Mouse (Mus musculus) R1 (cell line): ENCODE measurements around the gene B430306N03Rik.
"Not testable (repeated sequence)": the region's sequence is repeated elsewhere in the genome, so short reads cannot be mapped to it uniquely, and the experiment has no call there.

ENCODE experiments used
- DNase-seq: peaks from one replicate; pipeline ENCODE4 v3.0.0-alpha.2; 2018; ENCODE audit warnings: low read depth, low spot score

B430306N03Rik gene

DNA sequence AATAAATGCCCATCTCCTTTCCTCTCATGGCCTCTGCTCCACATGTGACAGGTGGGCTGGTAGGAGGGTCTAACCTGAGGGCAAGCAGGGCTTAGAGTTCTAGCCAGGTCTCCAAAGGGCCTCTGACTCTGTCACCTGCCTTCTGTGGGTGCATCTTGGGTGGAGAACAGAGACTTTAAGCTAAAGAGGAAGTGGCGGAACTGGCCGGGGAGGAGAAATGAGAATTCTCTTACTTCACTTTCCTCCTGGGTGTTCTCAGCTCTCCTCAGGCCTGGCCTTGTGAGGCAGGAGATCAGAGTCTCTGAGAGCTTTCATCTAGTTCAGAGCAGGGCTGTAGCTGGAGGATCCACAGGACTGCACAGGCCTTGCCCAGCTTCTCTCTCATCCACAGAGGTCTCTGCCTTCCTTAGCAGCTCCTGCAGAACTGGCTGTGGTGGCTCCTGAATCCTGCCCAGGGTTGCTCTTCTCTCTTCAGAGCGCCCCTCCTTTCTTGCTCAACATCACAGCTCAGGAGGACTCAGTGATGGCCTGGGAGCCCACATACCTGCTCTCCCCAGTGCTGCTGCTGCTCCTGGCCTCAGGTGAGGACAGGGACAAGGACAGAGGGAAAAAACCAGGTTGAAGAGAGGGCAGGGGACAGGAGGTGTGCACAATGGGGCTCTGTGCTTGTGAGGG lies at the start of gene B430306N03Rik:
Gene B430306N03Rik, plus strand, starts transcription at position 237 of the 675 bp plus-strand sequence.
- DNase-seq: not testable (repeated sequence)

GRCm38 (mm10) chr17:48266610-48267304 lies 49.2 kb upstream of the B430306N03Rik start:
- DNase-seq: no peak

DNA sequence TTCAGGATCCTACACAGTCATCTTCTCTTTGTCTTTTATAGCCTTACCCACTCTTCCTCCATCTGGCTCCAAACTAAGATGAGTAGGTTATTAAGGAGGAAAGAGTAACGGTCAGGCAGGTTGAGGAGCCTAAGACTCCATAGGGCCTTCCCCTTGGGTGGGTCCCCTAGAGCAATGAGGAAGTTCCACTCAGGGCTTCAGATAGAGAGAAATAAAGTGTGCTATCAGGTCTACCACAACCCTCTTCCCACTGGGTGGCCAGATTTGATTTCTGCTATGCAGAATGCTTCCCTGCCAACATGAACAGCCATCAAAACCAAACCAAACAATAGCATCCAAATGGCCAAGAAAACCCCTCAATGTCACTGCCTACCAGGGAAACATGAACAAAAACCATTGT lies 48.4 kb upstream of the B430306N03Rik start:
- no peak for DNase-seq

GRCm38 (mm10) chr17:48268276-48268675 lies 47.7 kb upstream of the B430306N03Rik start:
- no peak for DNase-seq

DNA sequence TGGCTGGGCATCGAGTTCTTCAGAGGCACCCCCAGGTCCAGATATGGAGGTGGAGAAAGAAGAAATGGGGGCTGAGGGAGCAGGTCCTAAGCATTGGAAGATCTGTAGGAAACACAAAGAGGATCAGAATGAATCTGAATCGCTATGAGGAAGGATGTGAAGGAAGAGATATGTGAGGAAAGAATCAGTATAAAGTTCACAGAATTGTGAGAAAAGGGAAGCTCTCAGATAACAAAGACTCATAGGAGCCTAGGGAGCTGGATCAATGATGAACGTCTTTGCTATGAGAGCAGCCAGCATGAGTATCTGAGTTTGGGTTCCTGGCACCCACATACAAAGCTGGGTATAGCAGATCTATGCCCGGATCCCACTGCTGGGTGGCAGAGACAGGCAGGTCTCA lies 46.1 kb upstream of the B430306N03Rik start:
- no peak for DNase-seq

DNA sequence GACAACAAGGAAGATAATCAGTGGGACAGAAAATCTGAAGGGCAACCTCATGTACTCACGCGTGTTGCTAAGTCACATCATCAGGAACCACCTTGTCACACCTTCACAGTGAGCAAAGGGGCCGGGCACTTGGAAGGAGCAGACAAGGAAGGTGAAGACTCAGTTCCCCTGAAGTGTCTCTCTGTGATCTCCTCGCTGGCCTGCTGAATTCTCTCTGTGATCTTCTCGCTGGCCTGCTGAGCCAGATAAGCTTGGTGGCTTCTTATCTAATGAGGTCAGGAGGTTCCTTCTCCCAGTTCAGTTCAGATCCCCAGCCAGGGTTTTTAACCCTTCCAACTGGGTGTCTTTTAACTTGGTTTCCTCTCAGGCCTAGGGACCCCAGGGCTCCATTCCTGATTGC lies 43.8 kb upstream of the B430306N03Rik start:
- DNase-seq: no peak

DNA sequence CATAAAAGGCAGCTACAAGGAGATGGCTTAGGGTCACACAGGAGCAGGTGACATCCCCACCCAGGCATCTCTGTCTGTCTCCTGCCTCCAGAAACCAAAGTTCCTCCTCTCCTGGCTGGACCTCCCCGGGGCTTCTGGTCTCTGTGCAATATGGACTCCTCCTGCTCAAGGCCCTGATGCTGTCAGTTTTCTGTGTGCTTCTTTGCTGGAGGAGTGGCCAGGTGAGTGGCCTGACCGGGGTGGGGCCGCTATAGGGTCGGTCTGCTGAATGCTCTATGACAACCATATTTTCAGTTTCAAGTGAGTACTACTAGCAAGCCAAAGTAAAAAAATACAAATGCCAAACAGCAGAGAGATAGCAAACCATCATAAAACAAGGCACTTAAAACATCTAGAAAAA lies 43.3 kb upstream of the B430306N03Rik start:
- DNase-seq: no peak

- DNase-seq: no peak
Observed at GRCm38 (mm10) chr17:48274098-48274497, 41.8 kb upstream of the B430306N03Rik start.

DNA sequence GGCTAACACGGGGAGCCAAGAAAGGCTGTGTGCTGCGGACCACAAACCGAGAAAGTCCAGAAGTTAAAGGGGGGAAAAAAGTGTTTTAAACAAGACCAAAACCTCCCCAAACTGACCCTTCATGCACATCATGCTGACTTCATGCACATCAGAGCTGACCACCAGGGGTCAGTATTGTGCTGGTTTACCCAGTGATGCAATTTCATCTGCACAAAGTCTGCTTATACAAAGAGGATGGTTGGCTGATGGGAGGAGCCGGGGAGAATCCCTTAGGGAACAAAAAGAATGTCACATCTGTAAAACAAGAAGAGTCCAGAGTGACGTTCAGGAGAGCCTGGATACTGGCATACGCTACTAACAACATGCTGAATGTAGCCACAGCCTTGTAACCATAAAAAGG lies 41.1 kb upstream of the B430306N03Rik start:
- peak; percentile 89 for DNase-seq

GRCm38 (mm10) chr17:48275736-48276135 lies 40.2 kb upstream of the B430306N03Rik start:
- peak; percentile 60 for DNase-seq

DNA sequence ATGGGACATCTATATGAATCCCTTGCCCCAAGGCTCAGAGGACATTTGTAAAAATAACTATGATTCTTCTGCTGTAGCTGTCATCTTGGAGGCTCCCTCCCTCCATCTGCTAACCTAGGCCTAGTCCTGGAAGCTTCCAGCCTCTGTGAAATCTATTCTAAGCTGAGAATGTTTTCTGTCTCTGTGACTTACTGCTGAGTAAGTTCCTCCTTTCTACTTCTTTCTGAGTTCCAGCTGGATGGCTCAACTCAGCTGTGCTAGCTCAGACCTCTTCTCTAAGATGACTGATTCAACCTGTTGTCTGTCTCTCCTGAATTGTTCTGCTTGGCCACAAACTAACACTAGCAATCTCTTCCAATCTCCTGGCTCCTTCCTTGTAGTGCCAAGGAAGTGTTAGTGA lies 37.6 kb upstream of the B430306N03Rik start:
- no peak for DNase-seq

- no peak for DNase-seq
Observed at GRCm38 (mm10) chr17:48279002-48279401, 36.9 kb upstream of the B430306N03Rik start.

DNA sequence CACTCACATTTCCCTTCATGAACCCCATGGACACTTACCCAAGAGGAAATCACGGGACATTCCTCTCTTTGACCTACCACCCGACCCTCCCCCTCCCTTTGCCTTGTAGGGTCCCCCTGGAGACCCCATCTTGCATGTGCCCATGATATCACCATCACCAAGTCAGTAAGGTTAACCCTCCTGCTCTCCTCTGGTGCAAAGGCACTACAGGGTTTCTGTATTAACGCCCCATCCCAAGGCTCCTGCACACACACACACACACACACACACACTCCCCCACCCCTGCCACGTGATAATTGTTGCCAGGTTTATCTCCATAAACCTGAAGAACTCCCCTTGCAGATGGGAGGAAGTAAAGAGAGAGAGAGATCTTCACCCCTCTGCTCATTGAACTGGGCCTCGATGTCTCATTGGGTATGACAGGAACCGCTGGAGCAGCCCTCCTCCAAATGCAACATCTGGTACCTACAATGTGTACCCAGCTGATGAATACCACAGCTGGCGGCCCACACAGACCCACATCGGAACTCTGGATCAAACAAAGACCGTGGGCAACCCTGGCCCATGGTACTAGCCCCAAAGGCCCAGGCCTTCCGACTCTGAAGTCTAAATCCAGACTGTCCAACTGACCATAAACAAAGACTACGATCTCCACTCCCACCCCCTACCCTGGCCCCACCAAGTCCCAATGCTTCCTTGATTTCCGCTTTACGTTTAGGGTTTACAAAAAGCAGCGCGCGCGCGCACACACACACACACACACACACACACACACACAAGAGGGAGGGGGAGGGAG lies 34.8 kb upstream of the B430306N03Rik start:
- no peak for DNase-seq

- peak; percentile 60 for DNase-seq
Observed at GRCm38 (mm10) chr17:48281739-48282085, 34.2 kb upstream of the B430306N03Rik start.

DNA sequence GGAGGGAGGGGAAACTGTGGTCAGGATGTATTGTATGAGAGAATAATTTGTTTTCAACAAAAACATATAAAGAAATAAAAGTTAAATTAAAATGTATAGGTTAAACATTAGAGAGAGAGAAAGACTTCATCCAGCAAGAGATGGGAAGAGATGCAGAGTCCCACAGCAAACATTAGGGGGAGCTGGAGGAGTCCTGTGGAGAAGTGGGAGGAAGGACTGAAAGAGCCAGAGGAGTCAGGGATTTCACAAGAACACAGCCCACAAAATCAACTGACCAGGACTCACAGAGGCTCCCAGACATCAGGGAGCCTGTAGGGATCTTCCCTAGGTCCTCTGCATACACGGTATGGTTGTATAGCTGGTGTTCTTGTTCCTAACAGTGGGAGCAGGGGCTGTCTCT lies 29.2 kb upstream of the B430306N03Rik start:
- peak; percentile 63 for DNase-seq

DNA sequence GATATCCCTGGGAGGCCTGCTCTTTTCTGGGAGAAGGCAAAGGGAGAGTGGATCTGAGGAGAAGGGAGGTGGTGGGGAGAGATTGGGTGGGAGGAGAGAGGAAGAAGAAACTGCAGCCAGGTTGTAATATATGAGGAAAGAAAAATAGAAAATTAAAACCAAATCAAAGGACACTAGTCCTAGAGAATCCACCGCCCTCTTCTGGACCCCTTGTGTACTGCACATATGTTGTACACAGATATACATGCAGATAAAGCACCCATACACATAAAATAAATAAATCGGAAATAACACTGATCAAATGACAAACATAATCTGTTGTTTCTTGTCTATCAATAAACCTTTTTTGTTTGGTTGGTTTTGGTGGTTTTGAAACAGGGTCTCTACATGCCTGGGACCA lies 28.7 kb upstream of the B430306N03Rik start:
- peak; percentile 37 for DNase-seq

GRCm38 (mm10) chr17:48293500-48294194 lies 22.3 kb upstream of the B430306N03Rik start:
- no peak for DNase-seq

- DNase-seq: peak; percentile 63
Observed at GRCm38 (mm10) chr17:48299203-48299602, 16.7 kb upstream of the B430306N03Rik start, which contains the start of gene Treml2. Gene Treml2, plus strand, starts transcription at chr17:48299498.

- no peak for DNase-seq
Observed at GRCm38 (mm10) chr17:48299756-48300155, 16.2 kb upstream of the B430306N03Rik start.

GRCm38 (mm10) chr17:48300199-48300598 lies 15.7 kb upstream of the B430306N03Rik start:
- DNase-seq: no peak

DNA sequence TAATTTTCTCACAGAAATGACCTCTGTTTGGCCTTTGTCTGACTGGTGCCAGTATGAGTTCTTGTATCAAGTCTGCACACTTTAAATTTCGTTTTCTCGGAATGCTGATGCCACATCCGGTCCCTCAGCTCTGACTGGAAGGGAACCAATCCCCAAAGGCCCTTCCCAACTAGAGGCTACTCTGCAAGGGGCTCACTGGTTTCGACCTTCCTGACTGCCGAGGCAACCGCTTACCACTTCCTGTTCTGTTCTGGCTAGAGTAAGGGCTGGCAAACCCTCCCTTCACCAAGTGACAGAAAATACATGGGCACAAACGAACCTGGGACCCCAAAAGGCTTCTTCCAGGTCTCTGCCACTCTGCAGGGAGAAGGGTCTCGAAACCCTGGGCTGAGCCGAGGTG lies 15.1 kb upstream of the B430306N03Rik start:
- DNase-seq: no peak

DNA sequence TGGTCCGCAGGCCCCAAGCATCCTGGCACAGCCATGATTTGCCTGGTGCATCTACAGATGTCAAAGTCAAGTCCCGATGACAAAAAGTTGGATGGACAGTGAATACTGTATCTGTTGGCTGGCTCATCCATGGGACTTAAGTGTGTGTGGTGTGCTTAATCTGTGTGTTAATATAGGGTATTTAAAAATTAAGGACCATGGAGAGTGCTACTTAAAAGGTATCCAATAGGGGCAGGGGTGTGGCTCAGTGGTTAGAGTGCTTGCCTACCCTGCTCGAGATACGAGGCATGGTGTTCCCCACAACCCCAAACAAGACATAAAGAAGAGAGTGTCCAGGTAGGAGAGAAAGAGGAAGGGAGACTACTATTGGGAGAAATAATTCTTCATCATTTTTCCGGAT lies 14.1 kb upstream of the B430306N03Rik start:
- DNase-seq: no peak
